Mouse (Mus musculus) liver, embryonic 16.5 days (tissue): ENCODE data around the gene Zbtb17. TPM values are rescaled to one million over a fixed set of nuclear protein-coding genes. Genes with fewer than 3 reads are reported as not detected.

Source experiments
- ATAC-seq: fragments of 200-750 bp; cut with Nextera tagmentation; 2 replicates; pipeline ENCODE4 v1.8.0; 2017; ENCODE audit warnings: low read depth, mild to moderate bottlenecking, moderate number of reproducible peaks, moderate library complexity
- H3K27ac ChIP-seq: fragments of 300-500 bp; sonication (generic); 2 replicates; pipeline ENCODE4 v1.5.1; 2014; ENCODE audit warnings: mild to moderate bottlenecking, low read length
- H3K27me3 ChIP-seq: fragments of 300-500 bp; sonication (generic); 2 replicates; pipeline ENCODE4 v1.6.1; 2014; ENCODE audit warnings: low read depth, low read length, mixed read lengths; ENCODE audit not compliant: control insufficient read depth, insufficient read depth
- H3K36me3 ChIP-seq: fragments of 300-500 bp; sonication (generic); 2 replicates; pipeline ENCODE4 v1.6.1; 2014; ENCODE audit warnings: mild to moderate bottlenecking; ENCODE audit not compliant: control insufficient read depth, insufficient read depth
- H3K4me1 ChIP-seq: fragments of 300-500 bp; sonication (generic); 2 replicates; pipeline ENCODE4 v1.6.1; 2014; ENCODE audit warnings: low read depth, low read length, mixed read lengths; ENCODE audit not compliant: control insufficient read depth
- H3K4me2 ChIP-seq: fragments of 300-500 bp; sonication (generic); 2 replicates; pipeline ENCODE4 v1.6.1; 2014; ENCODE audit warnings: low read depth, low read length, mixed read lengths
- H3K4me3 ChIP-seq: fragments of 300-500 bp; sonication (generic); 2 replicates; pipeline ENCODE4 v1.5.1; 2014; ENCODE audit warnings: low read depth, mild to moderate bottlenecking, low read length
- H3K9ac ChIP-seq: fragments of 300-500 bp; sonication (generic); 2 replicates; pipeline ENCODE4 v1.6.1; 2014; ENCODE audit warnings: low read depth, low read length
- H3K9me3 ChIP-seq: fragments of 300-500 bp; sonication (generic); replicated peaks from 2 replicates; pipeline ENCODE4 v1.6.1; 2016; ENCODE audit warnings: low read length; ENCODE audit not compliant: control insufficient read depth
- WGBS: fragments of 180-500 bp; shearing (Covaris S2); extraction: QIAGEN DNeasy Blood & Tissue Kit; methylation state at CpG from one replicate; pipeline ENCODE4 v1.1.7; 2014; ENCODE audit not compliant: insufficient replicate concordance; 5-methylcytosine and 5-hydroxymethylcytosine counted together
- polyA plus RNA-seq: library from polyadenylated mRNA; unstranded; fragments of >200 nt; fragmentation: Nextera tagmentation; extraction: Ambion mirVana; gene quantifications from 2 replicates; pipeline ENCODE4 v1.2.1, GENCODE M21; 2015

Zbtb17 gene
- polyA plus RNA-seq, 1 experiment from 2014 or later, result 6.6 TPM

DNA sequence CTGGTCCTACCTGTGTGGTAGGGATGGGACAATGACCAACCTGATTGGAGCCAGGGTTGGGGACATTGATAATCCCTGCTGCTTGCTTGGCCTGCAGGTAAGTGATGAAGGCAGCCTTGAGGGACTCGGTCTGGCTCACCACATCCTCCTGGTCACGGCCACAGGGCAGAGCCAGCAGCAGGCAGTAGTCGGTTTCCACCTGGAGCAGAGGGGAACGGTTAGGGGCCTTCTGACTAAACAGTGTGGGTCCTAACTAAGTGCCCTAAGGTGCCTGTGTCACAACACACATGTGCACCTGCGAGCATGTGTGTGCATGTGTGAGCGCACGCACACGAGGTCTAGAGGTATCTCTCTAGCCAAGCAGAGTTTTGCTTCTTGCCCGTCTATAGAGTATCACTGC lies 24.9 kb downstream of the Zbtb17 start:
- H3K4me3 ChIP-seq, result no peak overlapping the region
- 86% methylated on average over 9 of the region's 9 CpGs for WGBS

DNA sequence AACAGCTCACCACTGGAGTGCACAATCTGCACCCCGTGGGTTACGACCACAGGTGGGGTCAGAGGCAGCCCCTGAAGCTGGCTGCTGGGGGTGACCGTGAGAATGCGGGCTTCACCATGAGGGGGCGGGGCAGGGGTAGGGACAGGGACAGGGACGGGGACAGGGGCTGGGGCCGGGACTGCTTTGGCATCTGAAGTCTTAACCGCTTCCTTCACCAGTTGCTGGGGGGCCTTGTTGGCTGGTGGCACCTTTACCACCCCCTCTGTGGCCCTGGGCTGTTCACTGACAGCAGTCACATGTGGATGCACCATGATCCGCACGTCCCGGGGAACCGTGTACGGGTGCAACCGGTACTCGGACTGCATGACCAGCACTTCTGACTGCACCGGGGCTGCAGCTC lies 27.0 kb downstream of the Zbtb17 start:
- H3K4me2 ChIP-seq, result no peak overlapping the region
- 96% methylated on average over 16 of the region's 16 CpGs for WGBS
- peaks cover 9% of the 10 kb centered on the region for H3K9me3 ChIP-seq
- no peak overlapping the region for H3K4me3 ChIP-seq
- no peak overlapping the region for H3K27ac ChIP-seq
- peaks cover 80% of the 10 kb centered on the region for H3K36me3 ChIP-seq
- no peaks in the 10 kb centered on the region for H3K27me3 ChIP-seq
- no peaks in the 10 kb centered on the region for H3K4me1 ChIP-seq
- ATAC-seq, result no peak
- no peak overlapping the region for H3K9ac ChIP-seq

More for the DNA sequence above, 24.9 kb downstream of the Zbtb17 start:
- no peak for ATAC-seq
- Histone ChIP-seq H3K27ac (no peak overlapping the region), H3K36me3 (peaks cover 80% of the 10 kb centered on the region), H3K9me3 (no peaks in the 10 kb centered on the region; the same call in 1 of the 2 replicates), H3K9ac (no peak overlapping the region), H3K4me1 (no peaks in the 10 kb centered on the region), H3K27me3 (no peaks in the 10 kb centered on the region), H3K4me2 (no peak overlapping the region)

DNA sequence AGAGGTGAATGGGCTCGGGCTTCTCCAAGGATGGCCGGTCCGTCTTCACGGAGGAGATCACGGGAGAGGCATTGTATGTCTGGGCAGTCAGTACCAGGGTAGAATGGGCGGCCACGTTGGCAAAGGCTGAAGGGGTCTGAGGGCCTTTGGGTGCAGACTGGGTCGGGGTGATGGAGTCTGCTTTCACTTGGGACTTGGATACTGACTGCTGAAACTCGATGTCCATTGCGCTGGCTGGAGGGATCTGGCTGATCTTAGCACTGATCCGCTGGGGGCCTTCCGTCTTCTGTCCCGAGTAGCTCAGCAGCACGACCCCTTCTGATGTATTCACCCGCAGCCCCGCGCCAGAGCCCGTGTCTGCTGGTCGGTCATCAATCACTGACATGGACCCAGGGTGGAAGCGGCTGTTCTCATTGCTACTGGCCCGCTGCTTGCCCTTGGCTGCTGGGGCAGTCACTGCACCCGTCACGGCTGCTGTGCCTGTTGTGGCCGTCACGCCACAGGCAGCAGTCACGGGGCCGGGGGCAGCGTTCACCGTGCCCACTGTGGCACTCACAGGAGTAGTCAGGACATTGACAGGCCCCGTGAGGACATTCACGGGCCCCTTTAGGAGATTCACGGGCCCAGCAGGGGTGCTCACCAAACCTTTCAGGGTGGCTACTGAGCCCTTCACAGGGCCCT lies 28.3 kb downstream of the Zbtb17 start:
- Histone ChIP-seq H3K27ac (no peak overlapping the region), H3K4me3 (no peak overlapping the region), H3K9me3 (peaks cover 14% of the 10 kb centered on the region), H3K36me3 (peaks cover 84% of the 10 kb centered on the region), H3K4me1 (no peaks in the 10 kb centered on the region), H3K9ac (no peak overlapping the region), H3K27me3 (no peaks in the 10 kb centered on the region), H3K4me2 (no peak overlapping the region)
- 92% methylated on average over 32 of the region's 32 CpGs for WGBS
- ATAC-seq, result no peak

DNA sequence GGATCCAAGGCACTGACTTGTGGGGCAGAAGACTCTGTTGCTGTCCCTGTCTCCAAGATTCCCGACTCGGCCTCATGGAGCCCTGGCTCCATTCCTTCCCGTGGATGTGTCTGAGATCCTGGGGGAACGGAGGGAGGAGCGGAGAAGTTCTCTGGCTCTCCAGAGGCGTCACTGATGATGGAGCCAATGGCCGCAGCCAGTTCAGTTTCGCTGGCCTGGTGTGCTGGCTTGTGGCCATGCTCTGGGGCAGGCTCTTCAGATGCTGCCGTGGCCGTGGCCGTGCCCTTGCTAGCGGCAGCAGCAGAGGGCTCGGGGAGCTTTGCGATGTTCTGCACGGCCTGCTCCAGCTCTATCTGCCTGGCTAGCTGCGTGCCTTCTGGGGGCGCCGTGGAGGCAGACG lies 30.0 kb downstream of the Zbtb17 start:
- WGBS, result 86% methylated on average over 19 of the region's 19 CpGs
- Histone ChIP-seq H3K4me3 (no peak overlapping the region), H3K9me3 (peaks cover 20% of the 10 kb centered on the region), H3K27me3 (no peaks in the 10 kb centered on the region), H3K9ac (no peak overlapping the region), H3K27ac (no peak overlapping the region), H3K36me3 (peaks cover 90% of the 10 kb centered on the region), H3K4me1 (no peaks in the 10 kb centered on the region), H3K4me2 (no peak overlapping the region)
- no peak for ATAC-seq

DNA sequence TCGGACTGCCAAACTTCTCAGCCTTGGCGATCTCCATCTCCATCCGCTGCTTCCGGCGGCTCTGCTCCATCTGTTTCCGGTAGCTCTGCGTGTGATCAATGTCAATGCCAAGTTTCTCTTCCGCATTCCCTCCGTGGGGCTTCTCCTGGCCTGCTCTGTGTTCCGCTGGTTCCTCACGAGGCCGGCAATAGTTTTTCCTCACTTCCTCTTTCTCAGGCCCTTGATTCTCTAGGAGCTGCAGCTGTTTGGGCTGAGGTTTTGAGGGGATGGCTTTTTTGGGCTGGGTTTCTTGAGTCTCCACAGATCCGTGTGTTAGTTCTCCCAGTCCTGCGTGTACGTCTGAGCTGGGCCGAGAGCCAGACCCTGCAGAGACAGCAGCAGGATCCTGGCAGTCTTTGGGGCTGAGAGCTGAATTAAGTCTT lies 33.2 kb downstream of the Zbtb17 start:
- Histone ChIP-seq H3K9ac (no peak overlapping the region), H3K4me3 (no peak overlapping the region), H3K27ac (no peak overlapping the region), H3K27me3 (no peaks in the 10 kb centered on the region), H3K4me1 (no peaks in the 10 kb centered on the region), H3K36me3 (peaks cover 94% of the 10 kb centered on the region), H3K4me2 (no peak overlapping the region), H3K9me3 (peaks cover 20% of the 10 kb centered on the region)
- ATAC-seq, result no peak
- WGBS, result 57% methylated on average over 16 of the region's 16 CpGs

DNA sequence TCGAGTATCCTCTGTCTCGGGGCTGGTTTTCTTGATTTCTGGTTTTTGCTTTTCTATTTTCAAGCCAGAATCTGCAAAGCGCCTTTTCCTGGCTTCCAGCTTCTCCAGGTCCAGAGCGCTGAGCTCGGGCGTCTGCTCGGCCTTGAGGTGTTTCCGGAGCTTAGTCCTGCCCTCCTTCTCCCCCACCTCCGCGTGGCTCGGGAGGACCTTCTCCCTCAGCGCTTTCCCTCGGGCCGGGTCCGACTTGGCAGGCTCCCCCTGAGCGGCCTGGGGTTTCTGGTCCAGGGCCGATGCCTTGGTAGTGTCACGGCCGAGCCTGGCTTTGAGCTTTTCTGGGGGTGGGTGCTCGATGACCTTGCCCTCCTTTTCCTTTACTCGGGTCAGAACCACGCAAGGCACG lies 33.8 kb downstream of the Zbtb17 start:
- no peak overlapping the region for H3K27ac ChIP-seq
- no peak overlapping the region for H3K4me2 ChIP-seq

DNA sequence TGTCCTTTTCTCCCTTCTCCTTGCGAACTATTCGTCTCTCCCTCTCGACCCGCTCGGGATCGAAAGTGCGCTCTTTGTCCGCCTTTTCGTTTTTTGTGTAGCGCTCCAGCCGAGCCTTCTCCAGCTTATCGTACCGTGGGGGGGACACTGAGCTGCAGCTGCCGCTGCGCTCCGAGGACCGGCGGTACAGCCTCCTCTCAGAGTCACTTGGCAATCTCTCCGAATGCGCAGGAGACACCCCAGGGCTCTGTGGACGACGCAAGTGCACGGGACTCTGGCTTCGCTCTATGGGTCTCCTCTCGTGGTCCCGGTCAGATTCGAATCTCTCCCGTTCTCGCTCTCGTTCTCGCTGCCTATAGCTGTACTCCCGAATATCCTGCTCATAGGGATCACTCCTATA lies 34.3 kb downstream of the Zbtb17 start:
- H3K9me3 ChIP-seq, result peaks cover 20% of the 10 kb centered on the region
- peaks cover 88% of the 10 kb centered on the region for H3K36me3 ChIP-seq
- no peak for ATAC-seq
- WGBS, result 92% methylated on average over 32 of the region's 32 CpGs
- H3K27ac ChIP-seq, result no peak overlapping the region
- H3K4me3 ChIP-seq, result no peak overlapping the region
- H3K4me1 ChIP-seq, result no peaks in the 10 kb centered on the region
- H3K4me2 ChIP-seq, result no peak overlapping the region
- no peaks in the 10 kb centered on the region for H3K27me3 ChIP-seq
- H3K9ac ChIP-seq, result no peak overlapping the region

More for the DNA sequence above, 33.8 kb downstream of the Zbtb17 start:
- Histone ChIP-seq H3K4me1 (no peaks in the 10 kb centered on the region), H3K27me3 (no peaks in the 10 kb centered on the region), H3K4me3 (no peak overlapping the region), H3K36me3 (peaks cover 91% of the 10 kb centered on the region), H3K9me3 (peaks cover 20% of the 10 kb centered on the region), H3K9ac (no peak overlapping the region)
- 87% methylated on average over 23 of the region's 23 CpGs for WGBS
- ATAC-seq, result no peak

DNA sequence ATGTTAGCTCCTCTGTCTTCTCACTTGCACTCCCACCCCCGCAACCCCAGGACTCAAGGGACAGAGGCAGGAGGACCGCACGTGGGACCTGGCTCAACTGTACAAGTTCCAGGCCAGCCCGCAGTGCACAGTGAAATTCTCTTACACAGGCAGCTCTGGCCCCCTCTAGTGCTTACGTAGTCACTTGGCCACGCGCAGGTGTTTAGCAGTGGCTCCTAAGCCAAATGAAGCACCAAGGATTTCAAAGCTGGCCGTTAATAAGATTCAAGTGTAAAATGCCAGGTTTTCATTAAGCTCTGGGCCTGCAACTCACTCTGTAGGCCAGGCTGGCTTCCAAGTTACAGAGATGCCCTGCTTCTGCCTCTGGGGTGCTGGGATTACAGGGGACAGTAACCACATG lies 35.0 kb downstream of the Zbtb17 start:
- Histone ChIP-seq H3K27ac (no peak overlapping the region), H3K4me3 (no peak overlapping the region), H3K4me2 (no peak overlapping the region), H3K36me3 (peaks cover 86% of the 10 kb centered on the region), H3K9ac (no peak overlapping the region), H3K4me1 (no peaks in the 10 kb centered on the region), H3K27me3 (no peaks in the 10 kb centered on the region), H3K9me3 (peaks cover 20% of the 10 kb centered on the region)
- WGBS, result 89% methylated on average over 8 of the region's 8 CpGs
- no peak for ATAC-seq

DNA sequence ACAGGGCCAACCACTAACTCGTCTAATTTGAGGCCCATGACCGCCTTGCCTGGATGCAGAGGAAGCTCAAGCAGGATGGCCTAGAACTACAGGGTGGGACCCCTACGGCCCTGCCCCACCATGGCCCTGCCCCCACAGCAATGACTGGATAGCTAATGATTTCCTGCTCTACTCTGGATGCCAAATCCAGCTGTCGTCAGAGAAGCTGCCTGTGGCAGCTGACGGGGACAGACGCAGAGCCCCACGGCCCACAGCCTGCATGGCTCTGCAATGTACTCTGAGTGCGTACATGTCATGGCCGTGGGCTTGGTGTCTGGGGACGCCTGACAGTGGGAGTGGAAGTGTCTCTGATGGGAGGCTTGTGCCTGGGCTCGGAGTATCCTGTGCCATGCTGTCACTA lies 39.6 kb downstream of the Zbtb17 start:
- Histone ChIP-seq H3K27me3 (no peaks in the 10 kb centered on the region), H3K4me3 (no peak overlapping the region), H3K4me1 (no peaks in the 10 kb centered on the region), H3K27ac (no peak overlapping the region), H3K9me3 (no peaks in the 10 kb centered on the region; the same call in none of the 2 replicates), H3K36me3 (peaks cover 74% of the 10 kb centered on the region), H3K9ac (no peak overlapping the region), H3K4me2 (no peak overlapping the region)
- WGBS, result 80% methylated on average over 11 of the region's 11 CpGs
- no peak for ATAC-seq
